Mouse (Mus musculus): Measurements from ENCODE around the gene Lypd4.
A peak's percentile ranks its signal among the peaks of the same experiment; 100 is the strongest.
"Not testable (repeated sequence)": the region's sequence is repeated elsewhere in the genome, so short reads cannot be mapped to it uniquely, and the experiment has no call there.

The Lypd4 gene

GRCm38 (mm10) chr7:24869532-24870165 lies at the start of gene Lypd4, which contains the start of gene Dmrtc2:
TSS of gene Lypd4 (minus strand) at chr7:24869941.
TSS of gene Dmrtc2 (plus strand) at chr7:24870057.
- DNase-seq = no peak

DNA sequence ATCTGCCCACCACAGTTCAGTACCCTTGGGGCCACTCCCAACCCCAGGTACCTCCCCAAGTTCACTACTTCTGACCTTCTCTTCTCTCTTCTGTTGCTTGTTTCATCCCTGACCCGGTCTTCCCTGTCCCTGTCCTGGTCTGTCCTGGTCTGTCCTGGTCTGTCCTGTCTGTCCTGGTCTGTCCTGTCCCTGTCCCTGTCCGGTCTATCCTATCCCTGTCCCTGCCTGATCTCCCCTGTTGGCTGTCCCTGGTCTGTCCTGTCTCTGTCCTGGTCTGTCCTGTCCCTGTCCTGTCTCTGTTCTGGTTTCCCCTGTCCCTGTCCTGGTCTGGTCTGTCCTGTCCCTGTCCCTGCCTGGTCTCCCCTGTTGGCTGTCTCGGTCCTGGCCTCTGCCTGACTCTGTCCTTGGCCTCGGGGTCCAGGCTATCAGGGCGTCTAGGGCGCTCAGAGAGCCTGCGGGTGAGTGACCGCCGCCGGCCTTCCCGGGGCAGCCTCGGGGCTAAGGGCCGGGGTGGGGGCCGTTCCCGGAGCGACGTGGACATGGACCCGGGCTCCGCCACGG lies 49.1 kb upstream of the Lypd4 start:
- DNase-seq = no peak

GRCm38 (mm10) chr7:24912480-24912879 lies 42.7 kb upstream of the Lypd4 start:
- no peak for DNase-seq

DNA sequence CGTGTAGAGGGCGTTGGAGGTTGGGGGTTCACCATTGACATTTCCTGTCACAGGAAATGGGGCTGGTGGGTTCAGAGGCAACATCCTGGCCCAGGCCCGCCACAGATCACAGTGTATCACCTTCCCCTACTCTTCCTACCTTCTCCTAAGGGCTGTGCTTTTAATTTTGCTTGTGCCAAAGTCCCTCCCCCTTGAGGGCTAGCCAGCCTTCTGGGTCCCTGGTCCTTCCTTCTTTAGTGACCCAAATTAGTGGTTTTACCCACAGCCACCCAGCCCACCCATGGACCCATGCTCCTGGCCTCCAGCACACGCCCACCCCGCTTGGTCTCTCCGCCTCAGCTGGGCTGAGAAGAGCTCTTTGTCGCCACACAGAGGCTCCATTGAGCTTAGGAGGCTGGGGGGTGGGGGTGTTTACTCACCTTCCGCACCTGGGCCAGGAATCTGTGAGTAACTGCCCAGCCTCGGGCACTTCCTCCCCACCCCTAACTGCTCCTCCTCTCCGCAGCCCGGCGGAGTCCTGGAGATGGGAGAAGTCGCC lies 37.5 kb upstream of the Lypd4 start:
- DNase-seq = no peak

DNA sequence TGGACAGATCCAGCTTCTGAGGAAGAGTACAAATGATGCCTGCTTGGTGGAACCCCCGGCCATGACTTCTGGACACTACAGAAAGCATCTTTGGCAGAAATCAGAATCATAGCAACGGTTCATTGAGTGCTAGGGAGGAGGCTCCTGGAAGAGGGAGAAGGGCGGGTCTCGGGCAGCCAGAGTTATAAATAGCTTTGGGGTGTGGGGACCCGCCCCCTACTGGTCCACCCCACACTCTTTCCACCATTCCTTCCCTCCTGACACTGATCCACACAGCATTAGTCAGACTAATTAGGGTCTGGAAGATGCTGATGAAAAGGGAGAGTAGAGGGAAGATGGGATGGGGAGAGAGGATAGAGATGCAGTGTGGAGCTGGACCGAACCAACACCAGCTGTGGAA lies 36.8 kb upstream of the Lypd4 start:
- no peak for DNase-seq

- no peak for DNase-seq
These were observed 35.2 kb upstream of the Lypd4 start for GRCm38 (mm10) chr7:24904936-24905335.

DNA sequence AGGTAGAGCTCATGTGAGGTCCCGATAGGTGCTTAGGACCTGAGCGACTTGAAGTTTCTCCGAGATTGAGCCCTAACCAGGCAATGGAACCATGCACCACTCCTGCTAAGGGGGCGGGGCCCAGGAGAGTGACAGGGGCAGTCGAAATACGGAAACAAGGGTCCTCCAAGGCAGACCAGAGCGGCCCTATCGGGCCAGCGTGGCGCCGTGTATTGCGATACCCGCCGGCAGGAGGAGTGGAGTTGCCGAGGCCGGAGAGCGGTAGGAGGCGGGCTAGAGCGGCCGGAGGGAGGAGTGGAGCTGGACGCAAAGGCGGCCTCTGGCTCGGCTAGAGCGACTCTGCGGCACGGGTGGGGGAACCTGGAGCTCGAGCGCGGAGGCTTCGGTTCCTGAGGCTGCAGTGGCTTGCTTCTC lies 34.3 kb upstream of the Lypd4 start:
- peak; percentile 98 for DNase-seq

DNA sequence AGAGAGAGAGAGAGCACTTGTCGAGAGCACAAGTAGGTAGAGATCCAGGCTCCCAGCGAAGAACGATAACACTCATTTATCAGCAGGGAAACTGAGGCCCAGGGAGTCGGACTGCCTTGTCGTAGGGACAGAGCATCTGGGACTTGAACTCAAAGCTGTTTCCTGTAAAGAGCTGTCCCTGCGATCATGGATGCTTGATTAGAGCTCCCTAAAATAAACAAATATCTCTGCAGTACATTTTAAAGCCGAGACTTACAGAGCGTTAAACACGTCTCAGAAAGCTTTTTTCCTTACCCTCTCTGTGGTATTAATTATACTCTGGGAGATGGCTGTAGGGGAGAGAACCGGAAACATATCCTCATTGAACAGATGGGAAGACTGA lies 33.7 kb upstream of the Lypd4 start:
- no peak for DNase-seq

- DNase-seq = no peak
These were observed 33.1 kb upstream of the Lypd4 start, which contains the start of gene Arhgef1 for GRCm38 (mm10) chr7:24902630-24903443. TSS of gene Arhgef1 (plus strand) at chr7:24902912.

DNA sequence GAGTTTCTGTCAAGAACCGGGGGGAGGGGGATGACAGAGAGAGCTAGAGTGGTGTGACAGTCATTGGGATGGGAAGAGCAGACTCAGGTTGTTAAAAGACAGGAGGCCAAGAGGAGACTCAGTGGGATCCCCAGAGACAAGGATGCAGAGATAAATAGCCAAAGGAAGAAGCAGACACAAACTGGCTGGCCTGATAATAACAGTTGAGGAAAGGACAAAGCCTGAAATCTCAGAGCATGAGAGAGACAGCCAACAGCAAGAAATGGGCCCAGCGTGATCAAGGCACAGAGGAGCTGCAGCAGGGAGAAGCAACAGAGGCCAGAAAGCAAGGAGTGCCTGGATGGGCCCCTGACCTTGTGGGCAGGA lies 32.5 kb upstream of the Lypd4 start:
- DNase-seq = no peak

DNA sequence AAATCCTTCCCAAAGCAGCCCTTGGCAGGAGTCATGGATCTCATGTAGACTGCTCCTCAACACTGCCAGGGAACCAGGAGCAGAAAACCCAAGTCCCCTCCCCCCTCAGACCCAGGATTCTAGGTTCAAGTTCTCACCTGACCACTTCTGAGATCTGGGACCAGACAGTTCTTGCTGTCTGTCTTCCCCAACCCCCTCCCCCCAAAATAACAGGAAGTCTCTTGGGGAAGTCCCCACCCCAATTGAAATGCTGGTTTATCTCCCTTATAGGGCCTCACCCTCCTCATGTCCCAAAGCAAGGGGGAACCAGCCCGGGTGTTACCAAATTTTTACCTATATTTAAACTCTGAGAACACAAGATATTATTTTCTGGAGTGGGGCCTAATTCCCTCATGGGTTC lies 32.1 kb upstream of the Lypd4 start:
- DNase-seq = no peak

DNA sequence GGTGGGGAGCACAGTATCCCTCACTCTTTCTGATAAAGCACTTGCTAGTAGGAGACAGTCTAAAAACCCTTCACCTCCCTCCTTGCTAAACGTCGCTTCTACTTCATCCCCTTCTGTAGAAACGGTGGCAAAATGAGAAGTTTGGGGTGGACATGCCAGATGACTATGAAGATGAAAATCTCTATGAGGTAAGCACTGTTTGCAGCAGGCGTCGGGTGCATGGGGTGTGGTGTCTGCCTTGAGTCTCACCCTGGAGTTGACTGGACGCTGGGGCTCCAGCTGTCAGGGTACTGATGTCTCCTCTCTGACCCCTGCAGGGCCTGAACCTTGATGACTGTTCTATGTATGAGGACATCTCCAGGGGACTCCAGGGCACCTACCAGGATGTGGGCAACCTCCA lies 31.4 kb upstream of the Lypd4 start:
- no peak for DNase-seq

DNA sequence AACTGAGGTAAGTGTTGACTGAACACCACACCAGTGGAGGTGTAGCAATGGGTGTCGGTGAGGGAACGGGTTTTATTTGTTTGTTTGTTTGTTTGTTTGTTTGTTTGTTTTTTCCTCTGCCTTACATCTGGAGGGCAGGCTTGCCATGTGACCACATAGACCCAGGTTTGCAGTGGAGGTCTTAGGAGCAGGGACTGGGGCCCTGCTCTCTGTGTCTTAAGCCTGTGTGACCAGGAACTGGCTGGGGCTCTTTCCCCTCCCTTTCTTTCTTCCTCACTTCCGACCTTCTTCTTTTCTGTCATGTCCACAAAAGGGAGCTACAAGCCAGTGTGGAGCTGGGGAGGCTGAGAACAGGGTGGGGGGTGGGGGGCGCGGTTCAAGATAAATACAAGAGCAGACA lies 28.2 kb upstream of the Lypd4 start:
- no peak for DNase-seq

- no peak for DNase-seq
These were observed 27.5 kb upstream of the Lypd4 start, which contains the start of gene Cd79a for GRCm38 (mm10) chr7:24897224-24897623. TSS of gene Cd79a (plus strand) at chr7:24897381.

DNA sequence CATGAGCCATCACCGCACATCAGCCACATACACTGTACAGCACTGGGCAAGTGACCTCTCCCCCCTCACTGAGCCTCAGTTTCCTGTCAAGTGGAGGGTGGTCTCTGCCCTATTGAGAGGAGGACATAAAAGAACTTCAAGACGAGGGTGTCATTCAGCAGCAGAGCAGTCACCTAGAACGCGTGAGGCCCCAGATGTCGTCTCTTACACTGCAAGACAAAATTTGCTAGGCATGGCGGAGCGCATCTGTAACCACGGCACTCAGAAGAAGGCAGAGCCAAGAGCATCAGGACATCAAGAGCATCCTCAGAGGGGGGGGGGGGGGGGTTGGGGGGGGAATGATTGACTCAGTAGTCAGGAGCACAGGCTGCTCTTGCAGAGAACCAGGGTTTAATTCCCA lies 26.5 kb upstream of the Lypd4 start:
- DNase-seq = no peak

- not testable (repeated sequence) for DNase-seq
These were observed 26.0 kb upstream of the Lypd4 start for GRCm38 (mm10) chr7:24895749-24896148.

DNA sequence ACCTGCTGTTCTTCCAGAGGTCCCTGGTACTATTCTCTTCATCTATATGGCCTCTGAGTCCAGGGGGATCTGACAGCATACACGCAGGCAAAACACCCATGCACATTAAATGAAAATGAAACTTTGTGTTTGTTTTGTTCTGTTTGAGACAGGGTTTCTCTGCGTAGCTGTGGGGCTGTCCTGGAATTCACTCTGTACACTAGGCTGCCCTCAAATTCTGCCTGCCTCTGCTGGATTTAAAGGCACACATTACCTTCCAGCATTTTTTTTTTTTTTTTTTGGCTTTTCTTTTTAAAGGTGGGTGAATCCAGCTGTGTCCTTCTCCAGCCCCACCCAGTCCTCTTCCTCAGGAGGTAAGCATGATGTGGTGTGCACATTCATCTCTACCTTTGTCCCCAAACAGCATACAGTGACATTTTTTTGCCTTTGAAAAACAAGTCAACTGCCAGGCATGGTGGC lies 22.4 kb upstream of the Lypd4 start:
- DNase-seq = no peak

DNA sequence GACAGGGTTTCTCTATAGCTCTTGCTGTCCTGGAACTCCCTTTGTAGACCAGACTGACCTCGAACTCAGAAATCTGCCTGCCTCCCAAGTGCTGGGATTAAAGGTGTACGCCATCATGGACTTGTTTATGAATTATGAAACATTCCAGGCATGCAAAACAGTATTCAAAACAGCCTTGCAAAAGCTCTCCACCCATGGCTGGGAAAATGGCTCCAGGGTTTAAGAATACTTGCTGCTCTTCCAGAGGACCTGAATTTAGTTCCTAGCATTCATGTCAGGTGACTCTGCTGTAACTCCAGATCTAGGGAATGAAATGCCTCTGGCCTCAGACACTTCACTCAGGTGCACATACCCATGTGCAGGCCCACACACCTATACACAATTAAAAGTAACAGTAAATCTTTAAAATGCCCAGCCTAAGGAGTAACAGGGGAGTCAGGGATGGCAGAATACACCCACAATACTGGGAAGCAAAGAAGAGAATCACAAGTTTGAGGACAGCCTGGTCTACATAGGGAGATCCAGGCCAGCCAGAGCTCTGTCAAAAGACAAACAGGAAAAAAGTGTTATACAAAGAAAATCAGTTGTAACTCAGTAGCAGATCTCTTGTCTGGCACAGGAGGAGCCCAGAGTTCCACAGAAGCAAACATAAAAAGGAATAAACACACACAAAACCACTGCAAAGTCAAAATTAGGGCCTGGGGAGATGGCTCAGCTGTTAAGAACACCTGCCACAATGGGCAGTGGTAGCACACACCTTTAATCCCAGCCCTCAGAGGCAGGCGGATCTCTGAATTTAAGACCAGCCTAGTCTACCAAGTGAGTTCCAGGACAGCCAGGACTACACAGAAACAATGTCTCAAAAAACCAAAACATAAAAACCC lies 21.7 kb upstream of the Lypd4 start:
- DNase-seq = no peak

DNA sequence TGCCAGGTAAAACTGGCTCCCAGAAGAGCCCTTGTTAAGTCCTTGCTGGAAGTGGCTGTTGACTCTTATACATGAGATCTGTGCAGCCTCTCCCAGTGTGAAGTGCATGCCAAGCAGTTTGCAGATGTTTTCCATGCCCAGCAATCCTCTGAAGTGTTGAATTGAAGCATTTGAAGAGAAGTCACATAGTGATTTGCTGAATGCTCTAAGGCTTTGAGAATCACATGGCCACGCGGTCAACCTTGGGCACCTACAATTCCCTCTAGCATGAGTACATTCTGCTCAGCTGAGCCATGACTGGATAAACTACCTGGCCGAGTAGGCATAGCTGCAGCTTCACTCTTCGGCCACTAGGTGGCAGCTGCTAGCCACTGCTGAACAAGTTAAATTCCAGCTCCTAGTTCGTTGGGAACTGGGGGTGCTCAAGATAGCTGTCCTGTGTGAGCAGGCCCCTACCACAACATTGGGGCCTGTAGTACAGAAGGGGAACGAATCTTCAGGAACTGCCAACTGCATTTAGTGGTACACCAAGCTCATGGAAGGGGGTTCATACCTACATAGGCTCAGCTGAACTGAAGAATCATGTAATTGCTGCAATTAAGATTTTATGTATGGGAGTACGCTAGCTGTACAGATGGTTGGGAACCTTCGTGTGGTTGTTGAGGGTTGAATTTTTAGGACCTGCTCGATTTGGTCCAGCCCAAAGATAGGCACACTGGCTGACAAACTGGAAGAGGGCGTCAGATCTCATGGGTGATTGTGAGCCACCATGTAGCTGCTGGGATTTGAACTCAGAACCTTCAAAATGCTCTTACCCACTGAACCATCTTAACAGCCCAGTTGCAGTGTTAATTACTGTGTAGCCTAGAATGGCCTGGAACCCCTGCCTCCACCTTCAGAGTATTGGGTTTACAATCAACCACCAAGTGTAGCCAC lies 20.8 kb upstream of the Lypd4 start:
- peak; percentile 54 for DNase-seq

DNA sequence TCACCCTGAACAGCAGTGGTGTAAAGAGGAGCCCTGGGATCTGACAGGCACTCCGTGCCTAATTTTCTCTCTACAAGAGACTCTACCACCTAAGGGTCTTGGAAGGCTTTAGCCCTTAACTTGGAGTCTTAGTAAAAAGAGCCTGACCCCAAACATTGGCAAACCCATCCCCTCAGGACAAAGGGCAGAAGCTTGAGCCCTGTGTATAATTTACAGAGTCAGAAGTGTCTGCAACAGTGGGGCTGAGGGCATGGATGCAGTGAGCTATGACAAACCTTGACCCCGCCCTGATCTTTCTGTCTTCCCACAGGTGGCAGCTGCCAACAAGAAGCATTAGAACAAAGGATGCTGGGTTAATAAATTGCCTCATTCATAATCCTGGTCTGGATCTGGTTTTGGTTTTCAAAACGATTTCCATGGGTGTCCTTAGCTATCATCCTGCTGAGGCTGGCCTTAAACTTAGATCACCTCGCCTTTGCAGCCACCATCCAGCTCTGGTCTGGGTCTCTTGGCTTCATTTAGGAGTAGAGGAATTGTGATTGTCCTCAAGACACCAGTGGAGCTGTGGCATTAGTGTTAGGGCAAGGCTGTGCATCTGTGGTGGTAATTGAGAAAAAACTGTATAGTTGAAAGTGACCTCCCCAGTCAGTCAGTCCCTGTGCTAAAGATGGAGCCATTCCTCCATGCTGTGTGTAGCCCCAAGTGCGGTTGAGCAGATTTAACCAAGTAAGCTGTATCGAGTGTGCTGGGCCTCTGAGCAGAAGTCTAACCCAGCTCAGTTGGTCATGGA lies 19.9 kb upstream of the Lypd4 start:
- no peak for DNase-seq

GRCm38 (mm10) chr7:24887096-24887495 lies 17.4 kb upstream of the Lypd4 start:
- no peak for DNase-seq

Data from layer of hippocampus, adult 9-11 months (tissue).